Mouse (Mus musculus): ENCODE measurements at regions not wholly inside any gene's neighbourhood (a gene's known extent, or its start where the extent isn't known, plus 50 kb on each side); places are given as distances from the start of the nearest gene placed in this dataset.

DNA sequence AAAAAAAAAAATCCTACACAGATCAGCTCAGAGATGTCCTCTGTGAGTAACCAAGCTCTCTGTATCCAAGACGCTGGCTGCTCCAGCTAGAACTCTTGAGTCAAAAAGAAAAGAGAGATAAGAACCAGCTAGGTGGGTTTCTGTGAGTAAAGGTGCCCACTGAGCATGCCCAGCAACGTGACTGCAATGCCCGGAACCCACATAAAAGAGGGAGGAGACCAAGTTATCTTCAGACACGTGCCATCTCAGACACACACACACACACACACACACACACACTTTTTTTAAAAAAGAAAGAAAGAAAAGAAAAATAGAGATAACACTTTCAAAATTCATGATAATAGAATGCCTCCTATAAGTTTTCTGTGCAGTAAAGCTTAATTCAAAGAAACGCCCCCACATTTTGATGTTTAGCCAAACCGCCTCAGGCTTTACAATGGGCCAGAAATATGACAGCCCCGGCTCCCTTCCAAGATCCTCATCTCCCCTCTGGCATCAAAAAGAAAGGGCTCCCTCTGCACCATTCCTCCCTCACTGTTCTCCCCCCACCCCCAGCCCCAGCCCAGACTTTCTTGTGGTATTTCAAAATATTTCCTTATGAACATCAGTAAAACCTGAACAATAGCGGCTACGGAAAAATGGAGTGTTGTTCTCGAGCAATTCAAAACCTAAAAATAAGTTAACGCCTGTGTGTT, 124.8 kb downstream of the Sp3 start:
- TF ChIP-seq POLR2A (IDR thresholded peaks at IDR 0.05; ENCODE audit: borderline replicate concordance, insufficient read depth, low read length), result no peak
- TF ChIP-seq CTCF (IDR thresholded peaks at IDR 0.05; ENCODE audit: borderline replicate concordance, insufficient read depth, low read depth, low read length), result no peak
- no peaks in the 10 kb centered on the region for H3K4me1 ChIP-seq (ENCODE audit: control insufficient read depth, insufficient read depth, low read length)
- no peaks in the 10 kb centered on the region for H3K27me3 ChIP-seq (ENCODE audit: control insufficient read depth, insufficient read depth, low read length)
- H3K27ac ChIP-seq (ENCODE audit: insufficient read depth, low read length), result no peak overlapping the region
- H3K4me3 ChIP-seq (replicated peaks; ENCODE audit: insufficient read depth, low read depth, low read length), result no peak overlapping the region
- WGBS, result 16% methylated on average over 11 of the region's 11 CpGs
- DNase-seq, result no peak

DNA sequence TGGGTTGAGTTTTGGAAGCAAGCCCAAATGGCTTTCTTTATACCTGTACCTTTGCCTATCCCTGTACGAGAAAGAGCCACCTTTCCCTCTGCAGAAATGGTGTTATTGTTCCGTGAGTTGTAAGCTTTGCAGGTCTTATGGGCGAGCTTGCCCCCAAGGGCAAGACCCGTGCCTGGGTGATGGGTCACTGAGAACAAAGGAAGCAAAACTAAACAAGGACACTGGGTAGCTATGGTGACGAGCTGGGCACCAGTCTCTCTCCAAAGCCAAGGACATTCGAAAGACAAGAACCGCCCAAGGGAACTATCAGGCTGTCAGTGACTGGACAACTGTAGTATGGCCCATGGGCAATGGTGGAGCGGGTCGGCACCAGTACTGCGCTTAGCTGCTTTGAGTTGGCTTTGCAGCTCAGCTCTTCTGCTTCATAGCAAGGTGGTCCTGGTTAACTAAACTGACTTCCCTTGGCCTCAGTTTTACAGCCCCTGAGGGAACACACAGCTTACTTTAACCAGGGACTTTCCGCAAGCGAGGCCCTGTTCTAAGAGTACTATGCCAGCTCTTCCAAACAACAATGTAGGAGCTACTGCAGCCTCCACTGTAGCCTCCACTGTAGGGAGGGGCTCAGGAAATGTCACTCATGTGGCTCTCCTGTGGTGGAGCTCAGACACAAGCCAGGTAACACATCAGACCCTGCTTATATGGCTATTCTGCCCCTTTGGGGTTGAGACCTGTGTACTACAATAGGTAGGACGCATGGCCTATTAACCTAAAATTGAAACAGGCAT, 124.1 kb downstream of the Sp3 start:
- H3K4me1 ChIP-seq (ENCODE audit: control insufficient read depth, insufficient read depth, low read length), result no peaks in the 10 kb centered on the region
- H3K4me3 ChIP-seq (replicated peaks; ENCODE audit: insufficient read depth, low read depth, low read length), result no peak overlapping the region
- WGBS, result 60% methylated on average over 13 of the region's 13 CpGs
- H3K27me3 ChIP-seq (ENCODE audit: control insufficient read depth, insufficient read depth, low read length), result no peaks in the 10 kb centered on the region
- DNase-seq, result no peak
- no peak for TF ChIP-seq CTCF (IDR thresholded peaks at IDR 0.05; ENCODE audit: borderline replicate concordance, insufficient read depth, low read depth, low read length)
- TF ChIP-seq POLR2A (IDR thresholded peaks at IDR 0.05; ENCODE audit: borderline replicate concordance, insufficient read depth, low read length), result no peak
- H3K27ac ChIP-seq (ENCODE audit: insufficient read depth, low read length), result no peak overlapping the region

DNA sequence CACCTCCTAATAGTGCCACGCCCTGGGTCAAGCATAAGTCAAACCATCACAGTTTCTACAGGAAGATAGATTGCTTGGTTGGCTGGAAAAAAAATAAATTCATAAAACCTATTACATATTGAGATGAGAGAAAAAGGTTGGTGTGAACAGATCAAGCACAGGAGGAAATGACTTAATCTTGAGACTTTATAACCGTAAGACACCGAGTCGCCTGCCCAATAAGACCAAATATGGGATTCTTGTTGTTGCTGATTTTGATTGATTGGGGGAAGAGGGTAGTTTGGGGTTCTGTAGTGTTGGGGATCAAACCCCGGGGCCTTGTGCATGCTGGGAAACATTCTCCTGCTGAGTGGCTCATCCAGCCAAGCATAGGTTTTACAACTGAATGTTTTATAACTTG, 122.9 kb downstream of the Sp3 start:
- no peak overlapping the region for H3K4me3 ChIP-seq (replicated peaks; ENCODE audit: insufficient read depth, low read depth, low read length)
- no peak for DNase-seq
- H3K27me3 ChIP-seq (ENCODE audit: control insufficient read depth, insufficient read depth, low read length), result no peaks in the 10 kb centered on the region
- 94% methylated on average over 5 of the region's 5 CpGs for whole genome bisulfite sequencing
- no peaks in the 10 kb centered on the region for H3K4me1 ChIP-seq (ENCODE audit: control insufficient read depth, insufficient read depth, low read length)
- TF ChIP-seq POLR2A (IDR thresholded peaks at IDR 0.05; ENCODE audit: borderline replicate concordance, insufficient read depth, low read length) (no peak), CTCF (IDR thresholded peaks at IDR 0.05; ENCODE audit: borderline replicate concordance, insufficient read depth, low read depth, low read length) (no peak)
- H3K27ac ChIP-seq (ENCODE audit: insufficient read depth, low read length), result no peak overlapping the region

DNA sequence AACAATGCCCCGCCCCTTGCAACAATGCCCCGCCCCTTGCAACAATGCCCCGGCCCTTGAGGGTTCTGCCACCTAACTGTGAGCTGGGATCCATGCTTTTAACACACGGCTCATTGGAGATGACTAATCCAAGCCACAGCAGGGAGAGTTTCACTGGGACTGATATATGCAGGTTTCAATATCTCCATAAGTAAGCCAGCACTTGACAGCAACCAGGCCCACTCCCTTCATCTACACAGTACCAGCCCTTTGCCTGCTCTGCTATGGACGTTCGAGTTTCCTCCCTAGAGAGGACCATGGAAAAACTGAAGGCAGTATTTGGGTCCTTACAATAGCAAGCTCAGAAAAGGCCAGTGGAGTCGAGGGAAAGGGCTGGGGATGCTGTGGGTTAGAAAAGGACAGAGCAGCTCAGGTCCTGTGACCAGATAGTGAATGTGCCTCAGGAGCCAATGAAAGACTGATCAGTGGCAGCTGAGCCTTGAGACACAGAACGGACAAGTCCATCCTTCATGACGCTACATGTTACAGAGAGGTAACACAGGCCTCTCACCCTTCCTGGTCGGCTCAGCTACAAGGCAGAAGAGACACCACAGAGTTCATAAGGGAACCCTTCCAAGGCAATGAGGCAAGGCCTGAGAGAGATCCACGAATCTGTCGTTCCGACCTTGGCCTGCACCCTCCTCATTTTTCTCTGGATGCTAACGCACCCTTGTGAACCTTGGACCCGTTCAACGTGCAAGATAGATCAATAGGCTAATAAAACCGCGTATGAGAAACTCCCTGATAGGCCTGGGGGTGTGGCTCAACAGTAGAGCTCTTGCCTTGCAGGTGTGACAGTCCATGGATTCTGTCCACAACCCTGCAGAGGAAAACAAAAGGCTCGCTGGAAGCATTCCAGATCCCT, 114.5 kb downstream of the Sp3 start:
- DNase-seq, result no peak
- Histone ChIP-seq H3K27me3 (ENCODE audit: control insufficient read depth, insufficient read depth, low read length) (no peaks in the 10 kb centered on the region), H3K27ac (ENCODE audit: insufficient read depth, low read length) (no peak overlapping the region), H3K4me3 (replicated peaks; ENCODE audit: insufficient read depth, low read depth, low read length) (no peak overlapping the region), H3K4me1 (ENCODE audit: control insufficient read depth, insufficient read depth, low read length) (no peaks in the 10 kb centered on the region)
- WGBS, result 52% methylated on average over 19 of the region's 19 CpGs
- TF ChIP-seq CTCF (IDR thresholded peaks at IDR 0.05; ENCODE audit: borderline replicate concordance, insufficient read depth, low read depth, low read length), result no peak
- no peak for TF ChIP-seq POLR2A (IDR thresholded peaks at IDR 0.05; ENCODE audit: borderline replicate concordance, insufficient read depth, low read length)

DNA sequence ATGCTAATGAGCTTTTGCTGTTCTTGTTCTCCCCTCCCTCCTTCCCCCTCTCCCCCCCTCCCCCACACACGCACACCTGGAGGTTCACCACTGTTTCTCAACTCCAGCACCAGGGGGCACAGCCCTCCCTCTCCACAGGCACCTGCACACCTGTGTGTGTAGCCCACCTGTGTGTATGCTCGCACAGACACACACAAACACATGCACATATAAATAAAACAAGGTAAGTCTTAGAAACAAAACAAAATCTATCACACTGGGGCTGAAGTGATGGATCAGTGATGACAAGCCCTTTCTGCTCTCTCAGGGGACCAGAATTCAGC, 113.9 kb downstream of the Sp3 start:
- Histone ChIP-seq H3K4me3 (replicated peaks; ENCODE audit: insufficient read depth, low read depth, low read length) (no peak overlapping the region), H3K4me1 (ENCODE audit: control insufficient read depth, insufficient read depth, low read length) (no peaks in the 10 kb centered on the region), H3K27me3 (ENCODE audit: control insufficient read depth, insufficient read depth, low read length) (no peaks in the 10 kb centered on the region), H3K27ac (ENCODE audit: insufficient read depth, low read length) (no peak overlapping the region)
- TF ChIP-seq CTCF (IDR thresholded peaks at IDR 0.05; ENCODE audit: borderline replicate concordance, insufficient read depth, low read depth, low read length), result no peak
- no peak for TF ChIP-seq POLR2A (IDR thresholded peaks at IDR 0.05; ENCODE audit: borderline replicate concordance, insufficient read depth, low read length)
- DNase-seq, result no peak
- WGBS, result 60% methylated on average over 2 of the region's 2 CpGs

DNA sequence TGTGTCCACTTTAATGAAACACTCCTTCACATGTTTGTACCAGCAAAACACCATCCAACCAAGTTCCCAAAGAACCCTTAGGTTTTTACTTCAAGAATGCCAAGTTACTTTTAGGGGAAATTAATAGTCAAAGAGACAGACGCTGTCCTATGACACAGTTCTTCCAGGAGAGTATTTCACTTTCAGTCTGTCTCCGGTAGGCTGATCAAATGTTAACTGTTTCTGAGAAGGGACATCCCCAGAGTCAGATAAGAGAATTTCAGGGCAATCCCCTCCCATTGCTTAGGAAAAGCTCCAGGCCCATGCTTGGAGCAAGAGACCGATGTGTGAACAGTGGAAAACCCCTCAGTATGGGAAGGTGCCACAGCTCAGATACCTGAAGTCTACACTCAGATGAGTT, 112.1 kb downstream of the Sp3 start:
- TF ChIP-seq CTCF (IDR thresholded peaks at IDR 0.05; ENCODE audit: borderline replicate concordance, insufficient read depth, low read depth, low read length), result no peak
- no peak overlapping the region for H3K4me3 ChIP-seq (replicated peaks; ENCODE audit: insufficient read depth, low read depth, low read length)
- no peak overlapping the region for H3K27ac ChIP-seq (ENCODE audit: insufficient read depth, low read length)
- H3K27me3 ChIP-seq (ENCODE audit: control insufficient read depth, insufficient read depth, low read length), result no peaks in the 10 kb centered on the region
- no peak for DNase-seq
- H3K4me1 ChIP-seq (ENCODE audit: control insufficient read depth, insufficient read depth, low read length), result no peaks in the 10 kb centered on the region
- WGBS, result over 99% methylated on average over 3 of the region's 3 CpGs

DNA sequence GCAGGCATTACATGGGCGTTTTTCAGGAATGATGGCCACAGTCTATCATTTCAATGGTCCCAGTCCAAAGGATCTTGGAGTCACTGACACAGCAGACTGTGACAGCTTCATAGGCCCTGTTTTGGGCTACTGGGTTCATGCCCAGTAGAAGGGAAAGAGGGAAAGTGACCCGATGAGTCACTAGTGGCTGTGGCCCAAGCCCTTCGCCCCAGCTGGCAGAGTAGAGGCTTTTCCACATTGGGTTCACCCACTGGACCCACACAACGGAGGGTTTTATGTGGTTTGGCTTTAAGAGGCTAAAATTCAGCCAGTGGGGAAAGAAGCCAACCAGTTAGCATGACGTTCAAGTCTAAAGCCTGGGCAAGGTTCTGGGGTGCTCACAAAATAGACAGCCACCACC, 108.4 kb downstream of the Sp3 start:
- 21% methylated on average over 5 of the region's 5 CpGs for WGBS
- DNase-seq, result peak in 1 of 2 experiments; percentile 33
- H3K27ac ChIP-seq (ENCODE audit: insufficient read depth, low read length), result no peak overlapping the region

More for the DNA sequence above, 108.4 kb downstream of the Sp3 start:
- no peaks in the 10 kb centered on the region for H3K4me1 ChIP-seq (ENCODE audit: control insufficient read depth, insufficient read depth, low read length)
- H3K4me3 ChIP-seq (replicated peaks; ENCODE audit: insufficient read depth, low read depth, low read length), result no peak overlapping the region
- H3K27me3 ChIP-seq (ENCODE audit: control insufficient read depth, insufficient read depth, low read length), result no peaks in the 10 kb centered on the region
- no peak for TF ChIP-seq POLR2A (IDR thresholded peaks at IDR 0.05; ENCODE audit: borderline replicate concordance, insufficient read depth, low read length)
- TF ChIP-seq CTCF (IDR thresholded peaks at IDR 0.05; ENCODE audit: borderline replicate concordance, insufficient read depth, low read depth, low read length), result no peak
